Mouse (Mus musculus) megakaryocyte, embryonic 14.5 days (primary cell): ENCODE results near the gene Fbn1.

Experiments
- FLI1 ChIP-seq: IDR thresholded peaks from 2 replicates; pipeline ENCODE4 v1.6.1; 2012; ENCODE audit warnings: low read length, inconsistent platforms, mixed read lengths
- GATA1 ChIP-seq: IDR thresholded peaks from 3 replicates; pipeline ENCODE4 v1.6.1; 2012; ENCODE audit warnings: mixed read lengths, low read length, inconsistent platforms, borderline replicate concordance

- TF ChIP-seq FLI1, result no peak
- TF ChIP-seq GATA1, result no peak
These were observed 53.0 kb downstream of the Fbn1 start for GRCm38 (mm10) chr2:125454781-125455180.
